Mouse (Mus musculus) central nervous system, embryonic 11.5 days (tissue): ENCODE data around the gene Rtkn2. TPM values are rescaled to one million over a fixed set of nuclear protein-coding genes. Genes with fewer than 3 reads are reported as not detected.

ENCODE experiments used
- polyA plus RNA-seq: library from polyadenylated mRNA; depleted of rRNA; stranded (reverse); fragments of >200 nt; gene quantifications from 2 replicates; pipeline ENCODE4 v1.2.3, GENCODE M21; 2012; rRNA removed

Rtkn2 gene
- polyA plus RNA-seq = 8.2 and 10.2 TPM in 2 replicates

GRCm38 (mm10) chr10:67979401-67980157 lies at the start of gene Rtkn2:
Gene Rtkn2, plus strand, starts transcription at chr10:67979570.

Other genes with a start within 250 kb of the Rtkn2 start
- 1.3 and 1.7 TPM in 2 replicates for gene Zfp365, start 66.9 kb upstream of the Rtkn2 start, polyA plus RNA-seq